Mouse (Mus musculus): ENCODE measurements around the gene Ereg. TPM values are rescaled to one million over a fixed set of nuclear protein-coding genes. Genes with fewer than 3 reads are reported as not detected.

Ereg gene
- polyA plus RNA-seq, 1 experiment from 2014 or later: 0.17 TPM

- H3K9ac ChIP-seq (replicated peaks; ENCODE audit: low read depth, low read length): no peak overlapping the region
- H3K27me3 ChIP-seq (ENCODE audit: control insufficient read depth, insufficient read depth, low read length): no peaks in the 10 kb centered on the region
- no peak for ATAC-seq (ENCODE audit: insufficient number of reproducible peaks, insufficient read depth, low FRiP score, low read depth)
- H3K4me2 ChIP-seq (replicated peaks; ENCODE audit: low read depth, low read length): no peak overlapping the region
- no peaks in the 10 kb centered on the region for H3K4me1 ChIP-seq (ENCODE audit: control insufficient read depth, insufficient read depth, low read length)
- H3K4me3 ChIP-seq (ENCODE audit: low read depth, low read length): no peak overlapping the region
- H3K27ac ChIP-seq (ENCODE audit: low read length): no peak overlapping the region
- H3K36me3 ChIP-seq (ENCODE audit: control insufficient read depth, insufficient read depth, low read length): no peaks in the 10 kb centered on the region
- no peaks in the 10 kb centered on the region for H3K9me3 ChIP-seq (ENCODE audit: control insufficient read depth, low read depth, low read length)
Observed at GRCm38 (mm10) chr5:91118618-91119017, 44.2 kb downstream of the Ereg start.

- no peak for ATAC-seq (ENCODE audit: insufficient number of reproducible peaks, insufficient read depth, low FRiP score, low read depth)
- Histone ChIP-seq H3K4me1 (ENCODE audit: control insufficient read depth, insufficient read depth, low read length) (no peaks in the 10 kb centered on the region), H3K4me2 (replicated peaks; ENCODE audit: low read depth, low read length) (no peak overlapping the region), H3K27ac (ENCODE audit: low read length) (no peak overlapping the region), H3K9ac (replicated peaks; ENCODE audit: low read depth, low read length) (no peak overlapping the region), H3K9me3 (ENCODE audit: control insufficient read depth, low read depth, low read length) (no peaks in the 10 kb centered on the region), H3K36me3 (ENCODE audit: control insufficient read depth, insufficient read depth, low read length) (no peaks in the 10 kb centered on the region), H3K4me3 (ENCODE audit: low read depth, low read length) (no peak overlapping the region), H3K27me3 (ENCODE audit: control insufficient read depth, insufficient read depth, low read length) (no peaks in the 10 kb centered on the region)
- WGBS: 68% methylated on average over 4 of the region's 4 CpGs
Observed at GRCm38 (mm10) chr5:91123404-91123803, 49.0 kb downstream of the Ereg start.

- Histone ChIP-seq H3K4me1 (ENCODE audit: control insufficient read depth, insufficient read depth, low read length) (no peaks in the 10 kb centered on the region), H3K4me2 (replicated peaks; ENCODE audit: low read depth, low read length) (no peak overlapping the region), H3K4me3 (ENCODE audit: low read depth, low read length) (no peak overlapping the region), H3K36me3 (ENCODE audit: control insufficient read depth, insufficient read depth, low read length) (no peaks in the 10 kb centered on the region), H3K27ac (ENCODE audit: low read length) (no peak overlapping the region), H3K9ac (replicated peaks; ENCODE audit: low read depth, low read length) (no peak overlapping the region), H3K27me3 (ENCODE audit: control insufficient read depth, insufficient read depth, low read length) (no peaks in the 10 kb centered on the region), H3K9me3 (ENCODE audit: control insufficient read depth, low read depth, low read length) (no peaks in the 10 kb centered on the region)
- WGBS: 77% methylated on average over 2 of the region's 2 CpGs
- ATAC-seq (ENCODE audit: insufficient number of reproducible peaks, insufficient read depth, low FRiP score, low read depth): no peak
Observed at GRCm38 (mm10) chr5:91124140-91124539, 49.7 kb downstream of the Ereg start.

GRCm38 (mm10) chr5:91126623-91127022 is 52.2 kb downstream of the Ereg start:
- no peak for ATAC-seq (ENCODE audit: insufficient number of reproducible peaks, insufficient read depth, low FRiP score, low read depth)
- 59% methylated on average over 1 of the region's 1 CpGs for whole genome bisulfite sequencing
- no peak overlapping the region for H3K4me2 ChIP-seq (replicated peaks; ENCODE audit: low read depth, low read length)
- no peak overlapping the region for H3K4me3 ChIP-seq (ENCODE audit: low read depth, low read length)
- no peaks in the 10 kb centered on the region for H3K9me3 ChIP-seq (ENCODE audit: control insufficient read depth, low read depth, low read length)
- H3K27me3 ChIP-seq (ENCODE audit: control insufficient read depth, insufficient read depth, low read length): no peaks in the 10 kb centered on the region
- no peaks in the 10 kb centered on the region for H3K4me1 ChIP-seq (ENCODE audit: control insufficient read depth, insufficient read depth, low read length)
- no peaks in the 10 kb centered on the region for H3K36me3 ChIP-seq (ENCODE audit: control insufficient read depth, insufficient read depth, low read length)
- H3K27ac ChIP-seq (ENCODE audit: low read length): no peak overlapping the region
- no peak overlapping the region for H3K9ac ChIP-seq (replicated peaks; ENCODE audit: low read depth, low read length)

- Histone ChIP-seq H3K4me2 (replicated peaks; ENCODE audit: low read depth, low read length) (no peak overlapping the region), H3K4me3 (ENCODE audit: low read depth, low read length) (no peak overlapping the region), H3K36me3 (ENCODE audit: control insufficient read depth, insufficient read depth, low read length) (no peaks in the 10 kb centered on the region), H3K9me3 (ENCODE audit: control insufficient read depth, low read depth, low read length) (no peaks in the 10 kb centered on the region), H3K27me3 (ENCODE audit: control insufficient read depth, insufficient read depth, low read length) (no peaks in the 10 kb centered on the region), H3K27ac (ENCODE audit: low read length) (no peak overlapping the region), H3K9ac (replicated peaks; ENCODE audit: low read depth, low read length) (no peak overlapping the region), H3K4me1 (ENCODE audit: control insufficient read depth, insufficient read depth, low read length) (no peaks in the 10 kb centered on the region)
- WGBS: 39% methylated on average over 1 of the region's 1 CpGs
- ATAC-seq (ENCODE audit: insufficient number of reproducible peaks, insufficient read depth, low FRiP score, low read depth): no peak
Observed at GRCm38 (mm10) chr5:91134961-91135360, 60.5 kb downstream of the Ereg start.

- WGBS: 4% methylated on average over 7 of the region's 7 CpGs
- peak overlapping the region; percentile 47 for H3K4me3 ChIP-seq (ENCODE audit: low read depth, low read length)
- no peak overlapping the region for H3K27ac ChIP-seq (ENCODE audit: low read length)
- H3K4me1 ChIP-seq (ENCODE audit: control insufficient read depth, insufficient read depth, low read length): no peaks in the 10 kb centered on the region
- H3K27me3 ChIP-seq (ENCODE audit: control insufficient read depth, insufficient read depth, low read length): peaks cover 12% of the 10 kb centered on the region; the same call in 1 of the 2 replicates
- ATAC-seq (ENCODE audit: insufficient number of reproducible peaks, insufficient read depth, low FRiP score, low read depth): no peak
- H3K9ac ChIP-seq (replicated peaks; ENCODE audit: low read depth, low read length): no peak overlapping the region
- H3K36me3 ChIP-seq (ENCODE audit: control insufficient read depth, insufficient read depth, low read length): no peaks in the 10 kb centered on the region
- H3K9me3 ChIP-seq (ENCODE audit: control insufficient read depth, low read depth, low read length): no peaks in the 10 kb centered on the region; the same call in 1 of the 2 replicates
- H3K4me2 ChIP-seq (replicated peaks; ENCODE audit: low read depth, low read length): peak overlapping the region; percentile 94
Observed at GRCm38 (mm10) chr5:91138970-91139369, 64.5 kb downstream of the Ereg start.

- no peaks in the 10 kb centered on the region for H3K4me1 ChIP-seq (ENCODE audit: control insufficient read depth, insufficient read depth, low read length)
- H3K36me3 ChIP-seq (ENCODE audit: control insufficient read depth, insufficient read depth, low read length): no peaks in the 10 kb centered on the region
- peaks cover 12% of the 10 kb centered on the region; the same call in 1 of the 2 replicates for H3K27me3 ChIP-seq (ENCODE audit: control insufficient read depth, insufficient read depth, low read length)
- peak within 1 kb of the TSS; percentile 47 for H3K4me3 ChIP-seq (ENCODE audit: low read depth, low read length)
- peak within 1 kb of the TSS; percentile 94 for H3K4me2 ChIP-seq (replicated peaks; ENCODE audit: low read depth, low read length)
- peak within 1 kb of the TSS; percentile 14; the same call in 1 of the 2 replicates for H3K9ac ChIP-seq (replicated peaks; ENCODE audit: low read depth, low read length)
- no peak within 1 kb of the TSS for H3K27ac ChIP-seq (ENCODE audit: low read length)
- under 1% methylated on average over 43 of the region's 44 CpGs for WGBS
- H3K9me3 ChIP-seq (ENCODE audit: control insufficient read depth, low read depth, low read length): no peaks in the 10 kb centered on the region; the same call in 1 of the 2 replicates
- peak; percentile 85 for ATAC-seq (ENCODE audit: insufficient number of reproducible peaks, insufficient read depth, low FRiP score, low read depth)
Observed at GRCm38 (mm10) chr5:91139446-91139873, 65.0 kb downstream of the Ereg start, which contains the start of gene Areg. TSS of gene Areg (plus strand) at chr5:91139599.

- Histone ChIP-seq H3K9ac (replicated peaks; ENCODE audit: low read depth, low read length) (no peak overlapping the region), H3K4me1 (ENCODE audit: control insufficient read depth, insufficient read depth, low read length) (no peaks in the 10 kb centered on the region), H3K27ac (ENCODE audit: low read length) (no peak overlapping the region), H3K4me2 (replicated peaks; ENCODE audit: low read depth, low read length) (no peak overlapping the region), H3K27me3 (ENCODE audit: control insufficient read depth, insufficient read depth, low read length) (peaks cover 12% of the 10 kb centered on the region; the same call in 1 of the 2 replicates), H3K36me3 (ENCODE audit: control insufficient read depth, insufficient read depth, low read length) (no peaks in the 10 kb centered on the region), H3K4me3 (ENCODE audit: low read depth, low read length) (no peak overlapping the region), H3K9me3 (ENCODE audit: control insufficient read depth, low read depth, low read length) (no peaks in the 10 kb centered on the region; the same call in 1 of the 2 replicates)
- no peak for ATAC-seq (ENCODE audit: insufficient number of reproducible peaks, insufficient read depth, low FRiP score, low read depth)
- 55% methylated on average over 13 of the region's 13 CpGs for WGBS
Observed at GRCm38 (mm10) chr5:91140896-91141448, 66.5 kb downstream of the Ereg start.
